Comparison of ENCODE assay signal across 1 mouse cellular context in the genomic region with DNA sequence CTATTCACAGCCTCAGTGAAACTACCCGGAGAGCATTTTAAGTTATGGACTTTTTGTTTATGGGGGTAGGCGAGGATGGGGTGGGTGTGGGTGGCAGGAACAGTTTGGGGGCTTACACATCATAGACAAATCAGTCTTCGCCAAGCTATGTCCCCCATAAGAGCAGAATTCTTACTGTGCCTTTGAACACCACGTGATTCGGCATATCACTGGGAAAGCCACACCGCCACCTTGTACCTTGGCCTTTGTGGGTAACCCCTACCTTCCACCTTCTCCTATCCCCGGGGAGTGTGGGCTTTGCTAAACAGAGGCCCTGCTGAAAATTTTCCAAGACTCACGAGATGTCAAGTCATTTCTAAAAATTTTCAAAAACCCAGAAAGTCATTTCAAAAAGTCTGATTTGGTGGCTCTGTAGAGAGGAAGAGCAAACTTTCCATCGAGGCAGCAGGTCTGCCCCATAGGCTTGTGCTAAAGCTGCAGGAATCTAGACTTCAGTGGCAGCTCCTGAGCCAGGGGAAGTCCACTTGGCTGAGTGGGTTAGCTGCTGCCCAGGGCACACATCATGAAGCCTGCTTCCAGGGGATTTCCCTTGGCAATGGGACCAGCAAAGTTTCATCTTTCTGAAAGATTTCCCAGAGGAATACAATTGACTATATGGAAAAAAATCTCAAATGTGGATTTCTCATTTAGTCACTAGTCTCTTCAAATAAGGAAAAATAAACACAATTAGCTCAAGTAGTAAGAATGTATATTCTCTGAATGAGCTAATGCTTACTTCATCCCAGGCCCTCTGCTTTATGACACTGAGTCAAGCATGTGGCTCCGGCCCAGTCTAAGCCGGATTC.
TF ChIP-seq lines count a peak whose summit lies in the region.

No protein-coding gene starts in this region.

TF ChIP-seq in CH12.LX, 34 proteins besides CTCF, POLR2A, EP300 and RAD21 (continued from another document):
- TF ChIP-seq JUN (IDR thresholded peaks at IDR 0.05; ENCODE audit: insufficient read depth, low read depth, low read length): peak; percentile 69
- TF ChIP-seq TBP (conservative IDR thresholded peaks at IDR 0.05; ENCODE audit: low read depth, low read length): no peak
- TF ChIP-seq ETS1 (conservative IDR thresholded peaks at IDR 0.05; ENCODE audit: low read depth, low read length): peak; percentile 91
- 0 out of 2 replicates have a peak, but pooled peaks have one; percentile 17 for TF ChIP-seq NELFE (IDR thresholded peaks at IDR 0.05; ENCODE audit: low read depth, low read length)
- peak; percentile 71; the same call in 1 of the 2 replicates for TF ChIP-seq TCF12 (IDR thresholded peaks at IDR 0.05; ENCODE audit: low read depth, low read length)
- no peak for TF ChIP-seq HCFC1 (IDR thresholded peaks at IDR 0.05; ENCODE audit: low read depth, low read length)
- peak; percentile 2 for TF ChIP-seq SMC3 (IDR thresholded peaks at IDR 0.05; ENCODE audit: low read depth, low read length)
- no peak for TF ChIP-seq KAT2A (IDR thresholded peaks at IDR 0.05; ENCODE audit: insufficient replicate concordance, low read length)
- no peak for TF ChIP-seq PAX5 (IDR thresholded peaks at IDR 0.05; ENCODE audit: low read length)
- TF ChIP-seq RCOR1 (conservative IDR thresholded peaks at IDR 0.05; ENCODE audit: low read depth, low read length): peak; percentile 90
- TF ChIP-seq SIN3A (IDR thresholded peaks at IDR 0.05; ENCODE audit: low read length): peak; percentile 88
- TF ChIP-seq CHD1 (IDR thresholded peaks at IDR 0.05; ENCODE audit: low read depth, low read length): no peak
- no peak for TF ChIP-seq ZNF384 (IDR thresholded peaks at IDR 0.05; ENCODE audit: low read depth, low read length)
- peak; percentile 83; the same call in 1 of the 2 replicates for TF ChIP-seq JUND (conservative IDR thresholded peaks at IDR 0.05; ENCODE audit: low read depth, low read length)
- peak; percentile 63 for TF ChIP-seq USF2 (conservative IDR thresholded peaks at IDR 0.05; ENCODE audit: low read depth, low read length)
- TF ChIP-seq ZC3H11A (IDR thresholded peaks at IDR 0.05; ENCODE audit: low read depth, low read length): no peak
- peak; percentile 90 for TF ChIP-seq MAX (IDR thresholded peaks at IDR 0.05; ENCODE audit: low read length)
- TF ChIP-seq MAZ (IDR thresholded peaks at IDR 0.05; ENCODE audit: low read depth, low read length): peak; percentile 72
- TF ChIP-seq ZKSCAN1 (IDR thresholded peaks at IDR 0.05; ENCODE audit: borderline replicate concordance, low read depth, low read length): no peak
- peak; percentile 17; the same call in 1 of the 2 replicates for TF ChIP-seq ZMIZ1 (IDR thresholded peaks at IDR 0.05; ENCODE audit: low read depth, low read length)
- TF ChIP-seq POLR2AphosphoS2 (IDR thresholded peaks at IDR 0.05; ENCODE audit: low read depth, low read length): no peak
- TF ChIP-seq UBTF (IDR thresholded peaks at IDR 0.05; ENCODE audit: low read depth, low read length): peak; percentile 80; the same call in 1 of the 2 replicates
